Mouse (Mus musculus) frontal cortex, postnatal 14 days (tissue): ENCODE data around the gene Pmm1.
"Not testable (repeated sequence)": the region's sequence is repeated elsewhere in the genome, so short reads cannot be mapped to it uniquely, and the experiment has no call there.

Experiments used
- DNase-seq, 2 experiments: peaks; one replicate each; pipeline ENCODE4 v3.0.0; 2022; ENCODE audit warnings: low spot score in 2 of 2

Gene Pmm1

GRCm38 (mm10) chr15:81927741-81928140 is 33.0 kb downstream of the Pmm1 start:
- no peak for DNase-seq

GRCm38 (mm10) chr15:81926446-81926822 is 34.3 kb downstream of the Pmm1 start:
- no peak for DNase-seq

- DNase-seq, result peak; percentile 92 to 93
Measured at GRCm38 (mm10) chr15:81925760-81926445, 34.8 kb downstream of the Pmm1 start, which contains the start of gene Polr3h. TSS of gene Polr3h (minus strand) at chr15:81926240.

GRCm38 (mm10) chr15:81924933-81925332 is 35.8 kb downstream of the Pmm1 start:
- DNase-seq, result no peak

GRCm38 (mm10) chr15:81921255-81921654 is 39.5 kb downstream of the Pmm1 start:
- no peak for DNase-seq

- DNase-seq, result no peak
Measured at GRCm38 (mm10) chr15:81920546-81921217, 40.0 kb downstream of the Pmm1 start.

GRCm38 (mm10) chr15:81919062-81919461 is 41.7 kb downstream of the Pmm1 start:
- DNase-seq, result no peak

- DNase-seq, result peak in 1 of 2 experiments; percentile 60
Measured at GRCm38 (mm10) chr15:81917621-81918463, 42.9 kb downstream of the Pmm1 start.

GRCm38 (mm10) chr15:81917201-81917600 is 43.5 kb downstream of the Pmm1 start:
- DNase-seq, result no peak

- no peak for DNase-seq
Measured at GRCm38 (mm10) chr15:81915663-81916062, 45.1 kb downstream of the Pmm1 start.

- no peak for DNase-seq
Measured at GRCm38 (mm10) chr15:81914668-81915067, 46.1 kb downstream of the Pmm1 start.

- no peak for DNase-seq
Measured at GRCm38 (mm10) chr15:81912498-81912897, 48.2 kb downstream of the Pmm1 start.

GRCm38 (mm10) chr15:81908767-81909166 is 52.0 kb downstream of the Pmm1 start:
- DNase-seq, result not testable (repeated sequence)

- DNase-seq, result no peak
Measured at GRCm38 (mm10) chr15:81907953-81908352, 52.8 kb downstream of the Pmm1 start.

- DNase-seq, result peak; percentile 61 to 72
Measured at GRCm38 (mm10) chr15:81904939-81905338, 55.8 kb downstream of the Pmm1 start.
